Mouse (Mus musculus) myocyte (in vitro differentiated cells): ENCODE measurements around the gene Cd180.

Source experiments
- E2F4 ChIP-seq: IDR thresholded peaks from one replicate; pipeline ENCODE4 v1.6.1; 2011; ENCODE audit warnings: mild to moderate bottlenecking, control low read depth, moderate library complexity; ENCODE audit not compliant: insufficient read depth
- MAX ChIP-seq: IDR thresholded peaks from one replicate; pipeline ENCODE4 v1.6.1; 2011; ENCODE audit warnings: low read depth, mild to moderate bottlenecking, control low read depth
- POLR2A ChIP-seq: IDR thresholded peaks from one replicate; pipeline ENCODE4 v1.6.1; 2011; ENCODE audit warnings: low read depth, mild to moderate bottlenecking, control low read depth, moderate library complexity; ENCODE audit not compliant: insufficient read length
- POLR2AphosphoS2 ChIP-seq: IDR thresholded peaks from one replicate; pipeline ENCODE4 v1.6.1; 2011; ENCODE audit warnings: low read depth, control low read depth; ENCODE audit not compliant: insufficient read length
- REST ChIP-seq: IDR thresholded peaks from one replicate; pipeline ENCODE4 v1.6.1; 2011; ENCODE audit warnings: mild to moderate bottlenecking, control low read depth, moderate library complexity; ENCODE audit not compliant: insufficient read depth, insufficient read length
- USF1 ChIP-seq: IDR thresholded peaks from one replicate; pipeline ENCODE4 v1.6.1; 2011; ENCODE audit warnings: low read depth, mild to moderate bottlenecking, control low read depth, moderate library complexity

GRCm38 (mm10) chr13:102733063-102733462 is 39.7 kb downstream of the Cd180 start:
- no peak for TF ChIP-seq POLR2A
- TF ChIP-seq USF1: no peak
- TF ChIP-seq E2F4: no peak
- TF ChIP-seq REST: no peak
- TF ChIP-seq POLR2AphosphoS2: no peak
- TF ChIP-seq MAX: no peak
